Mouse (Mus musculus) heart, adult 18-20 months (tissue): Measurements from ENCODE around the gene Radil. TPM values are rescaled to one million over a fixed set of nuclear protein-coding genes. Genes with fewer than 3 reads are reported as not detected.
A peak's percentile ranks its signal among the peaks of the same experiment; 100 is the strongest.

Source experiments
- DNase-seq, 2 experiments: peaks; one replicate each; pipeline ENCODE4 v3.0.0; 2021 to 2022; ENCODE audit warnings: mixed read lengths in 1 of 2
- total RNA-seq, 2 experiments: library from RNA; stranded (reverse); gene quantifications; 2 replicates each; pipeline ENCODE4 v1.2.3; 2021

Gene Radil
- total RNA-seq, 2 experiments from 2014 or later: 1.4 to 2.1 TPM

DNA sequence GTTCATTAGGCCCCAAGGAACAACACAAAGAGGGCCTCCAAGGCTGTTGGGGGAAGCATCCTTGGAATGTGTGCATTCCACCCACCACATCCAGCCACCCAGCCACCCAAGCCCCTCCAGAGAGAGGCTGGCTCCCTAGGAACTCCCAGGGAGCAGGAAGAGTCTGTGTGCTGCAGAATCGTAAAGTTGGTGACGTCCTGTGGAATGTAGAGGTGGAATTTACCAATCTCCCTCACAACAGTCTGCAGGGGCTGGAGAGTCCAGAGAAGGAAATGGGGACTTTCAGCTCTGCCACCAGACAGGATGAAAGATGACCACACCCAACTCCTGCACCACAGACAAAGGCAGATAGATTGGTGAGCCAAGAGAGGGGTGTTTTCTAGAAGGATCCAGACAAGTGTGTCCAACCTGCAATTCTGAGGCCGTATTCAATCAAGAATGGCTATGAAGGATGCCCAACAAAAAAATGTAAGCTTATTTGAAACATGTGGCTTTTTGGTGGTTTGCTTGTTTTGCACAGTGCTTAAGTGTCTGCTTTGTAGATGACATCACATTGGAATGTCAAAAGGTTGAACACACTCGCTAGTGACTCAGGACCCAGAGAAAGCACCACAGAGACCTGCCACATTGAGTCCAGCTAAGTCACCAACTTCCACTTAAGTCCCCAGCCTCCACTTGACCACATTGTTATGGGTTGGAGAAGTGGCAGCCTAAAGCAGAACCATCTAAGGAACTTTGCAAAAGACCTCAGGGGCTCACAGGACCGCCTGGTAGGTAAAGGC lies 5.7 kb downstream of the Radil start:
- DNase-seq: peak in 1 of 2 experiments; percentile 25

DNA sequence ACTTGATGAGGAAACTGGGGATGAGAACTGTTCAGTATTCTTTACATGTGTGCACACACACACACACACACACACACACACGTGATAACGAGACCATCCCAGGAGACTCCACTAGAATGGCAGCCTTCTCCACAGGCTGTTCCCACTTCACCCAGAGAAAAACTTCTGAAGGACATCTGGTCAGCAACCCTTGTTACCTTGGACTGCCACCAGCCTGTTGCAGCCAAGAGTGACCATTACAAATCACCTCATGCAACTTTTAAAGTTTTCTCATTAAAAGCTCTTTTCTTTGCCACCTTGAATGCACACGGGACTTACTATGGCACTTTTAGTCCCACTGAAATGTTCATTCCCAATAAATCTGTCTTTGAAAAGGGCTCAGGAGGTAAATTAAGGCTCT lies 13.6 kb downstream of the Radil start:
- no peak for DNase-seq

DNA sequence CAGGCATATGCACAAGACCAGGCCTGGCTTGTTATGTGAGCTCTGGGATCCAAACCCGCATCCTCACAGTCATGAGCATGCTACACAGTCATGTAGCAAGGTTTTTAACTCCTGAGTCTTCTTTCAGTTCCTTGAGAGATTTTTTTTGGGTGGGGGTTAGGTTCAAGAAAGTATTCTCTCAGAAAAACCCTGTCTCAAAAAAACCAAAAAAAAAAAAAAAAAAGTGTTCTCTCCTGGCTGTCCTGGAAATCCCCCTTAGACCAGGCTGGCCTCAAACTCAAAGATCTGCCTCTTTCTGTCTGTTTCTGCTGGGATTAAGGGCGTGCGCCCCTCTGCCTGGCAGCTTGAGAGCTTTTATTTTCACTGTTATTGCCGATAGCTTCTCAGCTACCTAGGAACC lies 15.5 kb downstream of the Radil start:
- no peak for DNase-seq

DNA sequence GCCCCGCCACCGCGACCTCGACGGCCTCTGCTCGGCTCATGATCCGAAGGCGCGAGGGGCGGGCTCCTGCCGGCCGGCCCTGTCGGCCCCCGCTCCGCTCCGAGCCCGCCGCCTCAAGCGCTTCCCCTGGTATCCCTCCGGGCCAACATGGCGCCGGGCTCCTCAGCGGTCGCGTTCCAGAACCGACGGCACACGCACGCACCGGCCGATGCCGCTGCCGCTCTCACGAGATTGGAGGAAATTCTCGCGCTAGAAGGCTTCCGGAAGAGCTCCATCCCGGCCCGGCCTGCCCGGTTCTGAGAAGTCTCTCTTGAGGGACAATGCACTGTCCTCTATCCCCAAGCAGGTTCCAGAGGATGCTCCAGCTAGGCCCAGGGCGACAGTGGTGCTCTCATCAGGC lies 21.0 kb downstream of the Radil start, which contains the start of gene Papolb:
Gene Papolb, minus strand, starts transcription at position 162 of the 400 bp plus-strand sequence.
- DNase-seq: no peak

DNA sequence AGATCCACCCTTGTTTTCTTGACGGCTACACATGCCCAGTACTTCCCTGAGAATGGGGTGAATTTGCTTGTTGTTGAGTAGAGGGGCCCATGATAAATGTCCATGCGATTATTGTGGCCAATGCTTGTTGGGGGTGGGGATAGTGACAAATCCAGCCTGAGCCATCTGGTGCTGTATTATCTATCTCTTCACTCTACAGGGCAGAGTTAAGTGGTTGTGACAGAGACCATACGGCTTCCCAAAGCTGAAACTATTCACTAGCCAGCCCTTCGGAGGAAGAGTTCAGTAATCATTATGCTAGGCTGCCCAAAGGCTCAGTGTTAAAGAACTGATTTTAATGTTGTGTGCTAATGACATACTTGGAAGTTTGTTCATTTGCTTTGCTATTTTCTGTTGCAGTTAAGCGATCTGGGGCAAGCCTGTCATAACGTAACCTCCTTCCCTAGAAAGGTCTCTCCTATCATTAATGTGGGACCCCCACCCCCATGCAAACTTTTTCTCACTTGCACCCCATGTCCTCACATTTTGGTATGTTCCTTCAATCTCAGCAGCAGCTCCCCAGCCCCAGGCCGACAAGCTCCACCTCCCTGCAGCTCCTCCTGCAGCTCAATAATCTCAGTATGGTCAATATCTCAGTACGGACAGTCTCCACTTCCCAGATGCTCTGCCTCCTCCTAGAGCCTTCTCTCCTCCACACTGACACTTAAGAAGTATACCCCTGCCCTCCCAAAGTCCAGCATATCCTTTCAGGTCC lies 26.0 kb downstream of the Radil start:
- no peak for DNase-seq

DNA sequence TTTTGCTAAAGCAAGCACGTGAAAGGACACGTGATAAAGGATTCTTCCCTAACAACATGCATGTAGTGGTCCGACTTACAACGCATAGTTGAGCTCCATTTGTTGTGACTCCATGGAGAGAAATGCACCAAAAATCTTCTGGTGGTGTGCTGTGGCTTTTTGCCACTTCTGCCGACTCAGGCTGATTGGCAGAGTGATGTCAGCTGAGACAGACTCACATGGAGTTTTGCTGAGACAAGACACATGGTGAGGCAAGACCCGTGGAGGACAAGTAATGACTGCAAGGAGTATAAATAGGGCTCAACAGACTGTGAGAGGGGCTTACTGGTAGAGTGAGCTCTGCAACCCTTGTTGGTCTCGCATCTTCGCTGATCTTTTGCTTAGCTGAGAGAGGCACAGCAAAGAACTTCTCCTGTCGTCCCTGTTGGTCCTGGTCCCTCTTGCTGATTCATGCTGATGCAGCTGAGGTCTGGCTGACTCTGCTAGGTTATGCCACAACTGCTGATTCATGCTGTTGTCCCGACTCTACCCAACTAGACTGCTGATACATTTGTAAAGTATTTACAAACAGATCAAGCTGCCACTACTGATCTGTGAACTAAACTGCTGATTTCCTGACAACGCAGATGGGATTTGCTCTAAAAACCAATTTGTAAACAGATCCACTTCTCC lies 29.6 kb downstream of the Radil start:
- no peak for DNase-seq

DNA sequence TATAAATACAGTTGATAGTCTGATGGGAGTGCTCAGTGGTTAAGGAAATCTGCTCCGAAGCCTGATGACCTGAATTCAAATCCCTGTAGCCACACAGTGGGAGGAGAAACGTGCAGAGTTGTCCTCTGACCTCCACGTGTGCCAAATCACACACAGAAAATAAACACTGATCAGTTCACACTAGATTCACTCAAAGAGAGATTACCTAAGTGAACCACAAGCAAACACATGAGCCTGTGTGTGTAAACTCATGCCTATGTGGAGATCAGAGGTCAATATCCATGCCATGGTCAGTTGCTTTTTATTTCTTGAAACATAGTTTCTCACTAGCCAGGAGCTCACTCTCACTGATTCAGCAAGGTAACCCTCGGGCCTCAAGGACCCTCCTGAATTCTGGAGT lies 30.5 kb downstream of the Radil start:
- no peak for DNase-seq

DNA sequence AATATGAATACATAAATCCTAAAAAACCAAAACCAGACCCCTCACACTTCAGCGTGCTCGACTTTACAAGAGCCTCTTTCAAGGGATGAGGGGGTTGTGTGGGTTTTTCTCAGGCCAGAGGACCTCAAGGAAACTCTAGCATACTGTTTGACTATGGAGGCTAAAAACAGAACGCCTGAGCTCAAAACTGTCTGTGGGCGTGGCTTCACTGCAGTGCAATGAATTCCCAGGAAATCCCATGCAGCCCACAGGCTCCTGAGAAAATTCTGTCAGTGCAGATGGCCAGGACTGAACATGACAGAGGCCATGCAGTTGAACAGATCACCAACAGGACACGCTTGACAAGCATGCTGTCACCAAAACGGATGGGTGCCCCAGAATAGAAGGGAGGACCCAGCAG lies 31.9 kb downstream of the Radil start:
- DNase-seq: peak in 1 of 2 experiments; percentile 9

DNA sequence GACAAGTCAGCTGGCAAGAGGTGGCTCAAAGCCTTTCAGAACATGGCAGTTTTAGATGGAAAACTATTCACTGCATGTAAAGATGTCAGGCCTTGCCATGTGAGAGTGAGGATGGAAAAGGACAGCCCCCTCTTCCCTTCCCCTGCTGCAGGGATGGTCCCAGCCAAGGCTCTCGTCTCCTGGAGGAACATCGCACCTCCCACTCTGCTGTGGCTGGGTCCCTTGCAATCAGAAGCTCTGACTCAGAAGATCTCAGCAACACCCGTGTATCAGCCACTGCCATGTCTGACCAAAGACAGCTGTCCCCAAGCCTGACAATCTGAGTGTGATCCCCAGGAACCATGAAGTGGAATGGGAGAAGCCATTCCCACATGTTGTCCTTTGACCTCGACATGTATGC lies 38.8 kb downstream of the Radil start:
- DNase-seq: no peak

DNA sequence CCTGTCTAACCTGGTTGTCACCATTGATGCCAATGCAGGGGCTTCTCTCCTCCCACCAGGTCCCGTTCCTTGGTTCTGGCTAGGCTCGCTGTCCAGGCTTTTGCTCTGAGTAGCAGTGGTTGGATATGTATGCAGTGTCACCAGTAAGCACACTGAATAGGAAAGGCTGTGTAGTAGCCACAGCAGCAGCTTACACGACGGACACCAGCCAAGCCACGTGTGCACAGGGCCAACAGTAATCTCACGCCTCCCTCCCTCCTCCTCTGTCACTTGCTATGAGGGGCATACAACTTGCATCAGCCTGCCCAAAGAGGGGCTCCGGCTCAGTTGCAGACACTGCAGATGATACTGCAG lies 40.9 kb downstream of the Radil start:
- no peak for DNase-seq

DNA sequence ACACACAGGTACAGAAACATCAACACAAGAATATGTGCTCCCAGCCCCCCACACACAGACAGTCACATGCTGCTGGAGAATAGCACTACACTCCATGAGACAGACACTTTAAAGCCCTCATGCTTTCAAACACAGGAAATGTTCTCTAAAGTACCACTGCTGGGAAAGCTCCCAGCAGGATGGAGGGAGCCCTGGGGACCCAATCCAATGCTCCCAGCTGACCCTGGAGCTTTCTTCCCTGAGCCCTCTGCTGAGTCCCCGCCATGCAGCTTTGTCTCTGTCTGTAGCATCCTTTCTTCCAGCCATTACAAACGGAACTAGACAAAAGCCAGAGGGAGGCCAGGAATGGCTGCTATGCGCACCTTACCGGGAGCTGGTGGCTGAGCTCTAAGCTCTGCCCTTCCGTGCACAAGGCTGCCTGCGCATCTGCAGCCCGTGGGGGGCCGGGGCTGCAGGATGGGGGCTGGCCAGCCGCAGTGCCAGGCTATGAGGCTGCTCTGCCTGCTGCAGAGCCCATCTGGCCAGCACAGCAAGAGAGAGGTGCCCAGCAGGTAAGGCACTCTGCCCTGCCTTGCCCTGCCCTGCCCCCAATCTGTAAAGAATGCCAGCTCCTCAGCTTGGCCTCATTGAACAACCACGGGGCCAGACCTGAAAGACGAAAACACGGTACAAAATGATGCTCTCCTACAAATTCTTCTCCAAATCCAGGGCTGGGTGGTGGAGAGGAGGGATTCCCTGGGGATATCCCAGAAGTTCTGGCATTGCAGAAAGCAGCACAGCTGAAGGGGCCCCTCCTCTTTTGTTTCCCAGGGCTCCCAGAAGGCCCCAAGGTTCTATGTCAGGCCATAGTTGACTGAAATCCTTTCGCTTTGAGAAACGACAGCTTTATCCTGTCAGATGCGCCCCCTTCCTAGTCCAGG lies 41.5 kb downstream of the Radil start:
- DNase-seq: peak; percentile 19 to 42

DNA sequence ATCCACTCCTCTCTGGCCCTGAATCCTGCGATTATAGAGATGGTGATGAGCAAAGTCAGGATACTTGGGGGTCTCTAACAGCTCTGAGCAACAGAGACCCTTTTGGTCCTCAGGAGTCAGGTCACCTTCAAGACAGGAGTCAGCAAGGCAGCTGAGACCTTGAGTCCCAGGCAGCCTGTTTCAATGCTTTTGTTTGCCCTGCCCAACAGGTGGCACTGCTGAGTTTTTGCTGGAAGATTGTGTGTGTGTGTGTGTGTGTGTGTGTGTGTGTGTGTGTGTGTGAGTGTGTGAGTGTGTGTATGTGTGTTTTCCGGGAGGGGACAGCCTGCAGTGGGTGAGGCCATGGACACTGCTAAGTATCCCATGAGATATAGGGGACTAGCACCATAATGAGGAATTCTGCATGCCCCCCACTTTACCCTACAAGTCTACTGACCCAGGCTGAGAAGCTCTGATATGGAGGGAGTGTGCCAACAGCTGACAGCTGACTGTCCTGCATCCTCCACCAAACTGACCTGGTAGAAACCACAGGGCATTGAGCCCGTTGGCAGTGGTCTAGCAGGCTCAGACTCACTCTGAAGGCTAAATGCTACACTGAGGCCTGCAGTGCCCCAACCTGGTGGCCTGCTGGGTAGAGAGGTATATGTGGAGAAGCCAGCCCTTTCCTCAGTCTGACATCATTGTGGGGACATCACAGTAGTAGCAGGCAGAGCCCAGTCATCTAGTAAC lies 45.0 kb downstream of the Radil start:
- peak in 1 of 2 experiments; percentile 30 for DNase-seq

DNA sequence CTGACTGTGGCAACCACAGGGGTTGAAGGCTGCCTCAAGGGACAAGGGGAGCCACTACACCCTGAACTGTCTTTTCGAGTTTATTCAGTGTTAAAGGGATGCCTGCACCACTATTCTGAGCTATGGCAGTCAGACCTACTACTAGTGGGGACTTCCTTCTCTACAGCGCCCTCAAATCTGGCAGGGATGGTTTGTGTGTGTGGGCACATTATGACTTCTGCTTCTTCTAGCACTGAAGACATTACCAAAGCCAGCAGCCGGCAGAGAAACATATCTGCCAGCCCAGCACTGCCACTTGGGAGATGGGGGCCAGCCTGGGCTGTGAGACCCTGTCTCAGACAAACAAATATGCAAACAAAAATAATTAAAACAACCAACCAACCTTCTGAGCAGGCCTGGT lies 46.7 kb downstream of the Radil start:
- no peak for DNase-seq

DNA sequence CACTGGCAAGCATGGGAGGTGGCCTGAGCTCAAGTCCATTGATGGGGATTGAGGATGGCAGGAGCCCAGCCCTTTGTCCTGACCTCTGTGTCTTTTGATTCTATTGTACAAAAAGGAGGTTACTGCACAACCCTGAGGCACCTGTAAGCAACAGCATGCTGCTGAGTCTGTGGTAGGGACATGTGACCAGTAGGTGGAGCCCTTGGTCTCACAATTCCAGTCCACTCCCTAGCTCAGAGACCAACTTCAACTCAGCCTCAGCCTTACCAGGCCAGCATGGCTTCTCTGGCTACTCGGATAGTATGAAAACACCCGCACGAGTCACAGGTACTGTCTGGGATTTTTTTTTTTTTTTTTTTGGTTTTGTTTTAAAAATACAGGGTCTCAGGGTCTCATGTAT lies 48.5 kb downstream of the Radil start:
- DNase-seq: peak; percentile 84 to 86

DNA sequence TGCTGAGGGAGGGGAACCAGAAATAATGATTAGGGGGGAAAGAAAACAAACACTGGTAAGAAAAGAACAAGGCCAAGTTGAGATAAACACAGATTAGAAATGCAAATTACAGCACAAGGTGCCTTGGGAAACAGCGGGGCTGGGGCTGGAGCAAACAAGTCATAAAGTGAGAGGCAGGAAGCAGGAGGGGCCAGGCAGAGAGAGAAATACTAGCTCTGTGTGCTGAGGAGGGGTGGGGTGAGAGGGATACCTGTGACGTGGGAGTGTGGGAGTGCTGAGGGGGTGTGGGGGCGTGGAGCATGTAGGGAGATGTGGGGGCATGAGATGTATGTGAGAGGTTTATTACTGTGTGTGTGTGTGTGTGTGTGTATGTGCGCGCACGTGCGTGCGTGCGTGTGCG lies 50.0 kb downstream of the Radil start:
- no peak for DNase-seq

DNA sequence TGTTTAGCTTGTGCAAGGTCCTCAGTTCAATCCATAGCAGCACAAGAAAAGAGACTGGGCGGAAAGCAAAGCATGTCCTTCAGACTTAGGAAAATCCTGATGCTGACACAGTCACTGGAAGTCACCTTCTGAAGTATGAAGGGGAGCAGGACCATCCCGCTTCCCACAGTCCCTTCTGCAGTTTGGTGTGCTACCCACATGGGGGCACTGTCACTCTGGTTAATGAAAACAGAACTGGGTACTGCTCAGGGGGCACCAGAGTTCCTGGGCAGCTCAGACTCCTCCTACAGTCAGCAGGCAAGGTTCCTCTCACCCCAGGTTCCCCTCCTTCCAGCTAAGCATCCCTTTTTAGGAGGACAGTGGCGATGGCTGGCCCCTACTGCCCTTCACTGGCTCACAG lies 51.9 kb downstream of the Radil start:
- DNase-seq: peak in 1 of 2 experiments; percentile 37

DNA sequence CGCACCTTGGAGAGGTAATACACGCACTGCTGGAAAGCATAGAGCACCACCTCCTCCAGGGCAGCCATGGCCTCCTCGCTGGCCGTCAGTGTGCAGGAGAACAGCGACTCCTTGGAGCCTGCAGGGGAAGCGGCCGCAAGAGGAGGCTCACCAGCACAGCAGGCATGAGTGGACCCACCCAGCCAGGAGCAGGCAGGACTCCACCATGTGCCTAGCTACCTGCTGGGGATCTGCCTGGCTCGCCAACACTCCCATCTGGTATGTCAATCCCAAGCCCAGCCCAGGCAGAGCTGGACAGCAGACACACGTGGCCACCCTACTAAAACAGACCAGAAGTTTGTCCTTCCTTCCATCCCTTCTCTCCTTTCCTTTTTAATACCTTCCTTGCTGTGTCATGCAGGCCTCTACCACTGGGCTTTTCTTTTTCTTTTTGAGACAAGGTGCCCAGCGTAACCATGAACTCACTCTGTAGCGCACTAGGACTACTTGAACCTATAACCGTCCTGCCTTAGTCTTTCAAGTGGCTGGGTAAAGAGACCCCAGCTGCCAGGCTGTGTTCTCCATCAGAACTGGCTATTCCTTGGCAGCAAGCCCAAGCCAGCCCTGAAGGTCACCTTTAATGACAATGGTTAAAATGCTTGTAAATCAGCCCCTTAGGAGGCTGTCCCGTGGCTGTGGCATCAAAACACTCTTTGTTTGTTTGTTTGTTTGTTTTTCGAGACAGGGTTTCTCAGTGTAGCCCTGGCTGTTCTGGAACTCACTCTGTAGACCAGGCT lies 55.4 kb downstream of the Radil start:
- DNase-seq: no peak

DNA sequence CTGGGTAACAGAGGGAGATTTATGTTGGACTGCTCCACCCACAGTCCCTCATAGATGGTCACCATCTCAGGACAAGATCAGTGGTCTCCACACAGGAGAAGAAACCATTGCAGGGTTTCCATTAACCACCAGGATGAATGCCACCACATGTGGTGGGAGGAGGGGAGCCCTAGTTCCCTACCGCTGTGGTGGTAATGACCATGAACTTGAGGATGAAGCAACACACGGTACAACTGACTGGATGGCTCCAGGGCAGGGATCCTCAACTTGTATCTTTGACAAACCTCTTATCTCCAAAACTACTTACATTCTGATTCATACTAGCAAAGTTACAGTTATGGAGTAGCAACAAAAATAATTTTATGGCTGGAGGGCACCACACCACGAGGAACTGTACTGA lies 57.6 kb downstream of the Radil start:
- no peak for DNase-seq

DNA sequence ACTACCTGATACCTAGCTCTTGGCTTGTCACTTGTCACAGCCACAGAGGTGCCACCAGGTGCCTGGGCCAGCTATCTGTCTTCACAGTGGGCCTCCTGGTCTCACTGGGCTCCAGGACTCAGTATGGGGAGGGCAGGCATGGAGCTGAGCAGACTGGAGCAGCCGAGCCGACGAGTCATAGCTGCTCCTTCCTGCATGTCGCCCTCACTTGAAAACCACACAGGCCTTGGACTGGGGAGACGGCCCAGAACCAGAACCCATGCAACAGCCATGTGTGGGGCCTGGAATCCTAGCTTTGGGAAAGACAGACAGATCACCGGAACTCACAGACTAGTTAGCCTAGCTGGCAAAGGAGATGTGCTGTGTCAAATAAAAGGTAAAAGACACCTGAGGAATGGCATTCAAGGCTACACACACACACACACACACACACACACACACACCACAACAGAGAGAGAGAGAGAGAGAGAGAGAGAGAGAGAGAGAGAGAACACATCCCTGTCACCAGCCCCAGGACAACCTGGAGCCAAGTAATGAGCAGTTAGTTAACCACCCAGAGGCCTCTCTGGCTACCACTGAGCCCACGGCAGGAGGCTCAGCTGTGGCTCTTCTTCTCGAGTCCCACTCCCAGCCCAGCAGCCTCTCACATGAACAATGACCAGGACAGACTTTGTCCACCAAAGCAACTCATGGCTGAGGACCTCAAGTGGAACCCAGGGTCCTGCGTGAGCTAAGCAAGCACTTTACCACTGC lies 60.8 kb downstream of the Radil start:
- no peak for DNase-seq

DNA sequence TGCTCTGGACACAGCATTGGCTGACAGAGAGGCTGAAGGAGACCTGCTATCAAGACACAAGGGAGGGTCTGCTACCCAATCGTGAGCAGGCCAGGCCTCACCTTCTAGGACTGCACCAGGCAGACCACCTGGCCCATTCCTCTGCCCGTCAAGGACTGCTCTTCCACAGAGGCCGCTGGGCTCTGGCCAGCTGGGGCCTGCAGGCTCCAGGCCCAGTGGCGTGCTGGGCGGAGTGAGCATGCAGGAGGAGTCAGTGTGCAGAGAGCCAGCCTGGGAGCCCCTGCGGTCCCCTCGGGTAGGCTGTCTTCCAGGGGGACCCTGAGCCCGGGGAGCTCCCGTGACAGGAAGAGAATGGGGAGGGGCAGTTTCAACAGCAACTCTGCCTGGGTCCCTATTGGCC lies 64.2 kb downstream of the Radil start:
- DNase-seq: no peak
